Mouse (Mus musculus): ENCODE measurements around the gene Gm28047. TPM values are rescaled to one million over a fixed set of nuclear protein-coding genes. Genes with fewer than 3 reads are reported as not detected.
A peak's percentile ranks its signal among the peaks of the same experiment; 100 is the strongest.

Gm28047 gene
- polyA plus RNA-seq, 1 experiment from 2014 or later, result not detected

GRCm38 (mm10) chr15:102524892-102525485, 99.9 kb downstream of the Gm28047 start, which contains the start of gene Npff:
Gene Npff, minus strand, starts transcription at chr15:102524942.
- Histone ChIP-seq H3K36me3 (peaks cover 70% of the 10 kb centered on the region), H3K9ac (replicated peaks) (no peak within 1 kb of the TSS)

GRCm38 (mm10) chr15:102521480-102521879, 103.4 kb downstream of the Gm28047 start:
- no peak for ATAC-seq (ENCODE audit: insufficient number of reproducible peaks, insufficient read depth, low FRiP score, low TSS enrichment, low read depth)
- Histone ChIP-seq H3K4me2 (no peak overlapping the region), H3K4me3 (replicated peaks) (no peak overlapping the region), H3K9ac (replicated peaks) (no peak overlapping the region), H3K9me3 (no peaks in the 10 kb centered on the region), H3K4me1 (replicated peaks) (peaks cover 10% of the 10 kb centered on the region), H3K36me3 (peaks cover 40% of the 10 kb centered on the region), H3K27ac (no peak overlapping the region), H3K27me3 (no peaks in the 10 kb centered on the region)
- 87% methylated on average over 4 of the region's 4 CpGs for WGBS

More at GRCm38 (mm10) chr15:102524892-102525485, 99.9 kb downstream of the Gm28047 start, which contains the start of gene Npff:
- no peak for ATAC-seq (ENCODE audit: insufficient number of reproducible peaks, insufficient read depth, low FRiP score, low TSS enrichment, low read depth)
- no peak within 1 kb of the TSS for H3K4me2 ChIP-seq
- peak within 1 kb of the TSS; percentile 24; the same call in 1 of the 2 replicates for H3K27ac ChIP-seq
- H3K27me3 ChIP-seq, result no peaks in the 10 kb centered on the region
- H3K9me3 ChIP-seq, result no peaks in the 10 kb centered on the region
- WGBS, result 8% methylated on average over 3 of the region's 3 CpGs
- no peaks in the 10 kb centered on the region for H3K4me1 ChIP-seq (replicated peaks)
- no peak within 1 kb of the TSS for H3K4me3 ChIP-seq (replicated peaks)

- H3K4me2 ChIP-seq, result no peak overlapping the region
- peaks cover 19% of the 10 kb centered on the region for H3K4me1 ChIP-seq (replicated peaks)
- no peaks in the 10 kb centered on the region for H3K27me3 ChIP-seq
- H3K27ac ChIP-seq, result 0 out of 2 replicates have a peak overlapping the region, but pooled peaks have one; percentile 12
- ATAC-seq (ENCODE audit: insufficient number of reproducible peaks, insufficient read depth, low FRiP score, low TSS enrichment, low read depth), result no peak
- no peak overlapping the region for H3K4me3 ChIP-seq (replicated peaks)
- H3K9ac ChIP-seq (replicated peaks), result no peak overlapping the region
- H3K36me3 ChIP-seq, result peaks cover 38% of the 10 kb centered on the region
- H3K9me3 ChIP-seq, result no peaks in the 10 kb centered on the region
- 82% methylated on average over 4 of the region's 4 CpGs for WGBS
Measured at GRCm38 (mm10) chr15:102520416-102520815, 104.5 kb downstream of the Gm28047 start.

- peak overlapping the region; percentile 81 for H3K9ac ChIP-seq (replicated peaks)
- WGBS, result 61% methylated on average over 17 of the region's 17 CpGs
- H3K9me3 ChIP-seq, result no peaks in the 10 kb centered on the region
- H3K4me2 ChIP-seq, result peak overlapping the region; percentile 59
- peaks cover 36% of the 10 kb centered on the region for H3K36me3 ChIP-seq
- H3K4me1 ChIP-seq (replicated peaks), result peaks cover 22% of the 10 kb centered on the region
- peak overlapping the region; percentile 98 for H3K27ac ChIP-seq
- peak overlapping the region; percentile 70 for H3K4me3 ChIP-seq (replicated peaks)
- no peaks in the 10 kb centered on the region for H3K27me3 ChIP-seq
- no peak for ATAC-seq (ENCODE audit: insufficient number of reproducible peaks, insufficient read depth, low FRiP score, low TSS enrichment, low read depth)
Measured at GRCm38 (mm10) chr15:102519211-102520141, 105.4 kb downstream of the Gm28047 start.

GRCm38 (mm10) chr15:102518859-102519201, 106.0 kb downstream of the Gm28047 start:
- Histone ChIP-seq H3K36me3 (peaks cover 30% of the 10 kb centered on the region), H3K27ac (peak overlapping the region; percentile 98), H3K27me3 (no peaks in the 10 kb centered on the region), H3K4me3 (replicated peaks) (peak overlapping the region; percentile 70), H3K4me1 (replicated peaks) (peaks cover 22% of the 10 kb centered on the region), H3K4me2 (peak overlapping the region; percentile 59), H3K9ac (replicated peaks) (peak overlapping the region; percentile 81), H3K9me3 (no peaks in the 10 kb centered on the region)
- 10% methylated on average over 9 of the region's 9 CpGs for WGBS
- no peak for ATAC-seq (ENCODE audit: insufficient number of reproducible peaks, insufficient read depth, low FRiP score, low TSS enrichment, low read depth)

DNA sequence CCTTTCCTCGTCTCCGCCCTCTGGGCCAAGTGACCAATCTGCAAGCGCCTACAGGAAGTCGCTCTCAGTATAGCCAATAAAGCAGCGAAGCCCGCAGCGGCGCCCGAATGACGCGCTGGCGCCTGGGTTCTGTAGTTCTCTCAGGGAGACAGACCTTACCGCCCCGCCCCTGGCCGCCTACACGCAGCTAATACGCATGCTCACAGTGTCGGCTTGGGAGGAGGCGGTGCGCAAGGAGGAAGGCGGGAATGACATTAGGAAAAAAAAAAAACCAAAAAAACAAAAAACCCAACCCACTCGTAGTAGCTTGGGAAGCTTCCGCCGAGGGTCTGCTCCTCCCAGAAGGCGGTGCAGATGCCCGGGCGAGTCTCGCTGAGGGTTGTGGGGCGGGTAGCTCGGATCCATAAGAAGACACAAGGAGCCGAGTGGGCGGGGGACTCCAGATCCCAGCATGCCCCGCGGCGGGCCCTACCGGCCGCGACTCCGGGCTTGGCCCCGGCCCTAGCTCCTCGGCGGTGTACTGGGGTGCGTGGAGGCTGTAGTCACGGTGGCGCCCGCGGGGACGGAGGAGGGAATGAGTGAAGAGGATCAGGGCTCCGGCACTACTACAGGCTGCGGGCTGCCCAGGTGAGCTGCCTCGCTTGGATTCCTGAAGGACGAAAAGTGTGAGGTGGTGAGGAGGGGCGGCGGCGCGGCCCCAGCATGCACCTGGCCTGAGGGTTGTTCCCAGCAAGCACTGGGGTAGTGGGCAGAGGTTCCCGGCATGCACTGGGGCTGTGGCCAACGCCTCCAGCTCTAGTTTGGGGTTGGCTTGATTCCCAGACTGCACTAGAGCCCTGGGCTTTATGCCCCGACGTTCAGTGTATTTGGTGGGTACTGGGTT, 106.7 kb downstream of the Gm28047 start, which contains the start of gene Tarbp2:
Tarbp2 (plus strand) TSS at position 217 of the 883 bp plus-strand sequence.
- H3K4me3 ChIP-seq (replicated peaks), result peak within 1 kb of the TSS; percentile 70
- peak; percentile 90 for ATAC-seq (ENCODE audit: insufficient number of reproducible peaks, insufficient read depth, low FRiP score, low TSS enrichment, low read depth)
- H3K9me3 ChIP-seq, result no peaks in the 10 kb centered on the region
- H3K4me2 ChIP-seq, result peak within 1 kb of the TSS; percentile 76
- H3K4me1 ChIP-seq (replicated peaks), result peaks cover 22% of the 10 kb centered on the region
- peak within 1 kb of the TSS; percentile 98 for H3K27ac ChIP-seq
- H3K27me3 ChIP-seq, result no peaks in the 10 kb centered on the region
- peak within 1 kb of the TSS; percentile 84 for H3K9ac ChIP-seq (replicated peaks)
- under 1% methylated on average over 60 of the region's 60 CpGs for WGBS
- H3K36me3 ChIP-seq, result peaks cover 26% of the 10 kb centered on the region

DNA sequence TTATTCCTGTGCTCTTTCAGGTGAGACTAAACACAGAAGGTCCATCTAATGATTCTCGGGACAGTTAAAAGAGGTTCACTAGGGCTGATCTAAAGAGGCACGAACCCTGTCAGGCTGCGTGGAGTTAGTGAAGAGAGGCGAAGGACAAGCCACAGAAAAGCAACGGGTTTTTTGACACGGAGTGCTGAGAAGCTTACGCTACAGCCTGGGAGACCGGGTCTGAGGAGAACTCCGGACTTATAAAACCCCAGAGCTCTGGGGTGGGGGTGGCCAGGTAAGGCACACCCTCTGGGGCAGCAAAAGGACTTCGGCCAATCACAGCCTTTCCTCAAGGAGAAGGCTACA, 107.3 kb downstream of the Gm28047 start:
- no peak for ATAC-seq (ENCODE audit: insufficient number of reproducible peaks, insufficient read depth, low FRiP score, low TSS enrichment, low read depth)
- H3K27ac ChIP-seq, result peak overlapping the region; percentile 85
- no peaks in the 10 kb centered on the region for H3K27me3 ChIP-seq
- peaks cover 22% of the 10 kb centered on the region for H3K36me3 ChIP-seq
- H3K4me2 ChIP-seq, result peak overlapping the region; percentile 76
- H3K9ac ChIP-seq (replicated peaks), result peak overlapping the region; percentile 84
- peaks cover 26% of the 10 kb centered on the region for H3K4me1 ChIP-seq (replicated peaks)
- H3K4me3 ChIP-seq (replicated peaks), result peak overlapping the region; percentile 70
- H3K9me3 ChIP-seq, result no peaks in the 10 kb centered on the region
- 0% methylated on average over 10 of the region's 10 CpGs for WGBS

GRCm38 (mm10) chr15:102516728-102517404, 108.0 kb downstream of the Gm28047 start, which contains the start of gene Map3k12:
Gene Map3k12, minus strand, starts transcription at chr15:102517064.
- peak within 1 kb of the TSS; percentile 76 for H3K4me2 ChIP-seq
- no peak for ATAC-seq (ENCODE audit: insufficient number of reproducible peaks, insufficient read depth, low FRiP score, low TSS enrichment, low read depth)
- WGBS, result under 1% methylated on average over 43 of the region's 43 CpGs
- peaks cover 33% of the 10 kb centered on the region for H3K4me1 ChIP-seq (replicated peaks)
- H3K9ac ChIP-seq (replicated peaks), result peak within 1 kb of the TSS; percentile 84
- peaks cover 15% of the 10 kb centered on the region for H3K36me3 ChIP-seq
- no peaks in the 10 kb centered on the region for H3K27me3 ChIP-seq
- H3K9me3 ChIP-seq, result no peaks in the 10 kb centered on the region
- H3K4me3 ChIP-seq (replicated peaks), result peak within 1 kb of the TSS; percentile 70
- peak within 1 kb of the TSS; percentile 98 for H3K27ac ChIP-seq

DNA sequence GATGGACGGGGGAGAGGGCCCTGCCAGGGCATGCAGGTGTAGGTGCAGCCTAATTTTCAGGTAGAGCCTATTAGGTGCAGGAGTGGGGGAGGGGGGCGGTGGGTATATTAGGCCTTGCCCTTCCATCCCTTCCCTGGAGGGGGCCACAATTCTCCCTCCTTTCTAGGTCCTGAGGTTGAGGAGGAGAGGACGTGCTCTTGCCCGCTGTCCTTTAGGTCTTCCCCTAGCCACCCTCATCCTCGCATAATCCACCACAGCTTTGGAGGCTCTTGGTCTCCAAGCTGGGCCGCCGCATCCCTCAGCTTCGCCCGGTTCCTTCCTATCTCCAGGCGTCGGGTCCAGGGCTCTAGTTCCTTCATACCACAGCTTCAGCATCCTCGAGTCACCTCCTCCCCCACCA, 108.6 kb downstream of the Gm28047 start:
- peak overlapping the region; percentile 70 for H3K4me3 ChIP-seq (replicated peaks)
- peak overlapping the region; percentile 85 for H3K27ac ChIP-seq
- under 1% methylated on average over 12 of the region's 12 CpGs for WGBS
- H3K36me3 ChIP-seq, result peaks cover 9% of the 10 kb centered on the region
- ATAC-seq (ENCODE audit: insufficient number of reproducible peaks, insufficient read depth, low FRiP score, low TSS enrichment, low read depth), result no peak
- H3K9me3 ChIP-seq, result no peaks in the 10 kb centered on the region
- peak overlapping the region; percentile 84 for H3K9ac ChIP-seq (replicated peaks)
- peak overlapping the region; percentile 76 for H3K4me2 ChIP-seq
- H3K27me3 ChIP-seq, result no peaks in the 10 kb centered on the region
- H3K4me1 ChIP-seq (replicated peaks), result peaks cover 39% of the 10 kb centered on the region

- peak overlapping the region; percentile 70 for H3K4me3 ChIP-seq (replicated peaks)
- H3K27me3 ChIP-seq, result no peaks in the 10 kb centered on the region
- H3K4me2 ChIP-seq, result peak overlapping the region; percentile 76
- no peaks in the 10 kb centered on the region for H3K9me3 ChIP-seq
- H3K27ac ChIP-seq, result peak overlapping the region; percentile 85
- peaks cover 44% of the 10 kb centered on the region for H3K4me1 ChIP-seq (replicated peaks)
- H3K9ac ChIP-seq (replicated peaks), result peak overlapping the region; percentile 84
- no peak for ATAC-seq (ENCODE audit: insufficient number of reproducible peaks, insufficient read depth, low FRiP score, low TSS enrichment, low read depth)
- peaks cover 4% of the 10 kb centered on the region for H3K36me3 ChIP-seq
- whole genome bisulfite sequencing, result 53% methylated on average over 4 of the region's 4 CpGs
Measured at GRCm38 (mm10) chr15:102515791-102516190, 109.1 kb downstream of the Gm28047 start.
